Mouse (Mus musculus) megakaryocyte, embryonic 14.5 days (primary cell): ENCODE results near the gene Reg3d.

Experiments
- FLI1 ChIP-seq: IDR thresholded peaks from 2 replicates; pipeline ENCODE4 v1.6.1; 2012; ENCODE audit warnings: low read length, inconsistent platforms, mixed read lengths
- GATA1 ChIP-seq: IDR thresholded peaks from 3 replicates; pipeline ENCODE4 v1.6.1; 2012; ENCODE audit warnings: mixed read lengths, low read length, inconsistent platforms, borderline replicate concordance

GRCm38 (mm10) chr6:78378765-78379164 is at the start of gene Reg3d:
- no peak for TF ChIP-seq GATA1
- no peak for TF ChIP-seq FLI1
